Mouse (Mus musculus) cortical plate, adult 2 months (tissue): ENCODE results near the gene Tmco2.

Experiments used
- CTCF ChIP-seq: fragments of 200-500 bp; IDR thresholded peaks from 2 replicates; pipeline ENCODE4 v1.5.1; 2011; ENCODE audit warnings: mild to moderate bottlenecking, control low read depth, low read length; ENCODE audit not compliant: insufficient read depth; ENCODE audit errors: extremely low read depth
- POLR2A ChIP-seq: fragments of 200-500 bp; IDR thresholded peaks from 2 replicates; pipeline ENCODE4 v1.6.1; 2011; ENCODE audit warnings: mild to moderate bottlenecking, low read length, control low read depth; ENCODE audit not compliant: insufficient read depth; ENCODE audit errors: extremely low read depth

DNA sequence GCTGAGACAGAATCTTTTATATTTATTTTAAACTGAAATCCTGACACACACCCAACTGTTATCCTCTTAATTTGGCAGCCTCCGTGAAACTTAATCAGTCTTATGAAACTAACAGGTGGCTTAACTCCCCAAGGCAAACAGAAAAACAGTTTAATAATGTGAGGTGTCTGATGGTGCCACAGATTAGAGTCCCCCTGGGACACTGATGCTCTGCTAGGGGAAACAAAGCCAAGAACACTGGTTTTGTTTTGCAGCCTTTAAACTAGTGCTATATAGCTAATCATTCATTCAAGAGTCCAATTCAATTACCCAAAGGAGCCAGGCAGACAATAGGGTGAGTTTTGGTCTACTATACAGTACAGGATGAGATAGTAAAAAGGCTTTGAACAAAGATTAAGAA lies 28.6 kb downstream of the Tmco2 start:
- TF ChIP-seq CTCF (no peak), POLR2A (no peak)
